In genomic region chr12:108396081-108396947, GRCm38 (mm10) we compare ENCODE assay signal across 8 mouse cellular contexts. TPM values are rescaled to one million over a fixed set of nuclear protein-coding genes. Genes with fewer than 3 reads are reported as not detected.
A peak's percentile ranks its signal among the peaks of the same experiment; 100 is the strongest.
DNase-seq lines count a peak whose midpoint lies in the region; ATAC-seq lines count a peak whose summit lies in the region.
"Had no signal": no experiment of that assay in that cellular context is flagged by ENCODE, and none has a peak within 500 bp of the region (broad histone marks: within the 10 kb centered on the region; RNA-seq: fewer than 3 reads in every experiment).

No protein-coding gene starts in this region.

- peak; percentile 71; the same call in 1 of the 2 replicates for ATAC-seq in embryonic facial prominence, embryonic 14.5 days (ENCODE audit: low read depth)
- no peak for ATAC-seq in activated CD4-positive, CD25-positive, alpha-beta regulatory T cell, adult 4 months

- H3K27me3 ChIP-seq in embryonic facial prominence, embryonic 14.5 days (replicated peaks; ENCODE audit: control insufficient read depth, insufficient read depth, low read length): no peaks in the 10 kb centered on the region

- peaks cover 2% of the 10 kb centered on the region; the same call in 1 of the 2 replicates for H3K4me1 ChIP-seq in embryonic facial prominence, embryonic 14.5 days (ENCODE audit: control insufficient read depth, insufficient read depth, low read length)

- peak; percentile 96 for DNase-seq in ZHBTc4 (ENCODE audit: low read depth, low spot score)
- peak; percentile 83 for DNase-seq in embryonic facial prominence, embryonic 14.5 days (ENCODE audit: low spot score)
- peak; percentile 40 for DNase-seq in kidney, adult 18-20 months
- DNase-seq in left cerebral cortex, postnatal 36 days (ENCODE audit: low spot score in 2 of 2): peak; percentile 57 to 68
- DNase-seq in c-Kit-positive CD71-positive TER-119-positive erythroid progenitor cells, embryonic 14.5 days (ENCODE audit: low spot score): no peak
- DNase-seq in gastrocnemius, postnatal 36 days: no peak

- H3K4me3 ChIP-seq in embryonic facial prominence, embryonic 14.5 days (ENCODE audit: low read depth, low read length): no peak overlapping the region

- WGBS in embryonic facial prominence, embryonic 14.5 days: 72% methylated on average over 11 of the region's 11 CpGs

- H3K9ac ChIP-seq in embryonic facial prominence, embryonic 14.5 days (ENCODE audit: low read depth, low read length): no peak overlapping the region

- H3K9me3 ChIP-seq in embryonic facial prominence, embryonic 14.5 days (ENCODE audit: control insufficient read depth, low read length): no peaks in the 10 kb centered on the region

- no peak overlapping the region for H3K27ac ChIP-seq in embryonic facial prominence, embryonic 14.5 days (replicated peaks; ENCODE audit: low read depth, low read length)
- H3K27ac ChIP-seq: macrophage had no signal

- no peaks in the 10 kb centered on the region for H3K36me3 ChIP-seq in embryonic facial prominence, embryonic 14.5 days (ENCODE audit: control insufficient read depth, insufficient read depth, low read length)

- intact Hi-C loops in left cerebral cortex, postnatal 36 days (cut with DNase I): no loop called here
- intact Hi-C loops in gastrocnemius, postnatal 36 days (cut with DNase I): no loop called here

- H3K4me2 ChIP-seq in embryonic facial prominence, embryonic 14.5 days (ENCODE audit: low read depth, low read length): no peak overlapping the region

RNA-seq across cellular contexts. Expression of gene Eml1, which starts 25.6 kb away (rescaled TPM):
- 62.3 and 62.8 TPM in 2 replicates for polyA plus RNA-seq in embryonic facial prominence, embryonic 14.5 days (2014; fragmentation: Nextera tagmentation; extraction: Ambion mirVana)
- 10 to 100 TPM; 59.3 to 64.2 TPM for total RNA-seq in left cerebral cortex, postnatal 36 days (2021)
- polyA plus RNA-seq in activated CD4-positive, CD25-positive, alpha-beta regulatory T cell, adult 4 months (2017; shearing (Covaris generic)): under 1 TPM in 1 of 2 experiments, not detected in 1; 0.38 TPM
- 100 to 1,000 TPM in 1 of 2 experiments, 10 to 100 TPM in 1; 98.2 to 103 TPM for total RNA-seq in gastrocnemius, postnatal 36 days (2021)
- polyA plus RNA-seq: macrophage had no signal

Comparison
In these comparisons a context has a peak if more than half of its experiments do, and no peak if none do; other contexts are left out.
1. DNase-seq: peak in ZHBTc4 (single experiment), embryonic facial prominence, embryonic 14.5 days (single experiment), kidney, adult 18-20 months (single experiment) and left cerebral cortex, postnatal 36 days (2 of 2); none in c-Kit-positive CD71-positive TER-119-positive erythroid progenitor cells, embryonic 14.5 days (single experiment) and gastrocnemius, postnatal 36 days (0 of 2).